Mouse (Mus musculus) common myeloid progenitor, adult 5-6 weeks (primary cell): Measurements from ENCODE around the gene Osbpl5. TPM values are rescaled to one million over a fixed set of nuclear protein-coding genes. Genes with fewer than 3 reads are reported as not detected.
A peak's percentile ranks its signal among the peaks of the same experiment; 100 is the strongest.

Experiments
- ATAC-seq: replicated peaks from 2 replicates; pipeline ENCODE4 v1.8.0; 2016; ENCODE audit warnings: low read depth, mild to moderate bottlenecking, moderate TSS enrichment, inconsistent platforms; ENCODE audit not compliant: poor library complexity, severe bottlenecking
- total RNA-seq: library from RNA; stranded (forward); fragments of 200-1000, 187-1606 nt; gene quantifications from 2 replicates; pipeline ENCODE4 v1.2.3, GENCODE M21; 2017

Osbpl5 gene
- total RNA-seq, 1 experiment from 2014 or later: 15.3 TPM

DNA sequence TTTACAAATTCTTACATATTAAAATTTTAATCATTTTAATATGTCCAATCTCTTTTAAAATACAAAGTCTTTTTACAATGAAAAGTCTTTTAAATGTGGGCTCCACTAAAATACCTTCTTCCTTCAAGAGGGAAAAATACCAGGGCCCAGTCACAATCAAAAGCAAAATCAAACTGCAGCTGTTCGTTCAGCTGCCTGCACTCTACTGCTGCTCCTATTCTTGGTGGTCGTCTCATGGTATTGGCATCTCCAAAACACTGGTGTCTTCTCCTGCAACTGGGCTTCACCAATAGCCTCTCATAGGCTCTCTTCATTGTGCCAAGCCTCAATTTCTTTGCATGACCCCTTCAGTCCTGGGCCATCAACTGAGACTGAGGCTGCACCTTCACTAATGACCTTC, 93.3 kb downstream of the Osbpl5 start:
- no peak for ATAC-seq

DNA sequence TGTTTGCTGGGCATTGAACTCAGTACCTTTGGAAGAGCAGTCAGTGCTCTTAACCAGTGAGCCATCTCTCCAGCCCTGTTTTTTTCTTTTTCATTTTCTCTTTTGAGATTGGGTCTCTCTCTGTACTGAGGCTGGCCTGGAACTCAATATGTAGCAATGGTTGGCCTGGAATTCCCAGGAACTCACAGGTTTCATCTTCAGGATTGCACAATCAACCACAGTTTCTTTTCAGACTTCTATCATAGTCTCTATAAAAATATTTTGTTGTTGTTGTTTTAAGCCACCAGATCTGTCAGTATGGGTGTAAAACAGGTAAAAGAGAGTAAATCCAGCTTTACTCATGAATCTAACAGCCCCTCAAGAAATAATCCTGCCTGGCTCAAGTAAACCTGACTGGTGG, 96.0 kb downstream of the Osbpl5 start:
- no peak for ATAC-seq

DNA sequence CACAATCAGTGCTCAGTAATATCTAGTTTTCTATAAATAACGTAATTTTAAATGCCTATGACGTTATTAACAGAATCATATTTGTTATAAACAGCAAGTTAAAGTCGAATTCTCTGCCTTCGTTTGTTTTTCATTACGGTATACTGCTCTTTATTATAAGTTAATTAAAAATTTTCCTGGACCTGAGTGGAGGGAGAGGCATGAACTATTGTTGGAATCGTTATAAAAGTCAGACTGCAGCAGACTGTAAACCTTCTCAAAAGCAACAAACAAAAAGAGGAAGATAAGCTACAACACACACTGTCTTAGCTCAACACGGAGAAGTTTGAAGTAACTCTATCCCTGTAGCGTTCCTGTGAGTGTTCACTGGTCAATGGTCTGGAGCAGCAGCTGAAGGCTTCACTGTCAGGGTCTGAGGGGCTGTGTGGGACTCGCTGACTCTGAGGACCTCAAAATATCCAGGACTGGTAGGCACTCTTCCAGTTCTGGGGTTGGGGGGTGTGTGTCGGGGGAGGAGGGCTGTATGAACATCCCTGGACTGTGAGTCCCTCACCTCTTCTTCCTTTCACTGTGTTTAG, 106.9 kb downstream of the Osbpl5 start:
- ATAC-seq: peak; percentile 45

DNA sequence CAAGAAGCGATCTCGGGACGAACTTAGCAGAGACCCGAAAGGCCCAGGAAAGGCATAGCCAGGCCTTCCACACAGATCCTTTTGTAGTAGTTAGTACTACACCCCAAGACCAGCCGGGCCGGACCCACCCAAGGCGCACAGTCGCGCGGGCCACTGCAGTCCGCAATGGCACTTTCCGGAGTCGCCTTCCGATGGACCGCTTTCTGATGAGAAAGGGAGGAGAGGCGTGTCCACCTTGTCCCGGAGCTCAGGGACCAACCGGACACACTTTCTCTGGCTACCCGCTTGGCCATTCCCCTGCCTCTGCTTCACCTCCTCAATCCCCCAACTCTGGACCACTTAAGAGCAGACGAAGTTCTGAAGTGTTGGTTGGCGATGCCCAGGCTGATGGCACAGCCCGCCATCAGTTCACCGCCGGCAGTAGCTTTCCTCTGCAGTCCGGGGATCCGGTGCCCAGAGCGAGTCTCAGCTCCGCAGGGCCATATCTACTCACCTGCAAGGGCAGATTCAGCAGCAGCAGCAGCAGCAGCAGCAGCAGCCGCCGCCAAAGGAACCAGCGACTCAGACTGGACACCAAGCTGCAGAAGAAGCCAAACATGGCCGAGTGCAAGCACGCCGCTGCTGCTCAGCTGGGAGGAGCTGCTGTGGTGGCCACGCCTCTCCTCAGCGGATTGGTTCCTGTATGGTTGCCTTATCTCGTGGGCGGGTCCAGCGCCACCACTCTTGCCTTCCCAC, 107.6 kb downstream of the Osbpl5 start, which contains the start of gene Tnfrsf22:
Gene Tnfrsf22 (minus strand): TSS at position 628 of the 735 bp plus-strand sequence.
- ATAC-seq: peak; percentile 100

DNA sequence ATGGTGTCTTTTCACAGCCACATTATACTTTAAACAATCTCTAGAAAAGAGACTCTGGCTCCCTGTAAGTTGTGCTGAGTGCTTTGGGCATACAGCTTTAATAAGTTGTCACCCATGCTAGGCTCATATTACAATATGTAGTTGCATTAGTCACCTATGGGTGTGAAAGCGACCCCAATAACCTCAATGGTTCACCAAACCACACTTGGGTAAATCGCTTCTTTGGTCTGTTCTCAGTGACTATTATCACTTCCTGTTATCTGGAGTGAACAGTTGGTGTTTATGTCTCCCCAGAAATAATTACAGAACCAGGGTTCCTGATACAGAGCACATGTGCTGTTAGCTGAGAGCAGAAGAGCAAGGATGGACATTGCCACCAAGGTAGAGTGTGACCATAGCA, 112.8 kb downstream of the Osbpl5 start:
- peak; percentile 64 for ATAC-seq

Other genes with a start within 250 kb of the Osbpl5 start
- 151 and 177 TPM in 2 replicates for gene Nap1l4, start 207.9 kb downstream of the Osbpl5 start, total RNA-seq
- gene Cars, start 156.9 kb downstream of the Osbpl5 start, total RNA-seq: 51.1 and 63.9 TPM in 2 replicates
- 8.0 and 10.3 TPM in 2 replicates for gene Tnfrsf26, start 128.3 kb downstream of the Osbpl5 start, total RNA-seq
- gene Tnfrsf22, start 107.3 kb downstream of the Osbpl5 start, total RNA-seq: 3.7 and 4.7 TPM in 2 replicates
- 0.63 TPM in 1 of 2 replicates, not detected in the other for gene Tnfrsf23, start 71.1 kb downstream of the Osbpl5 start, total RNA-seq
- not detected in 2 replicates for gene Mrgprg, start 10.0 kb upstream of the Osbpl5 start, total RNA-seq
- gene Mrgpre, start 27.5 kb upstream of the Osbpl5 start, total RNA-seq: 1.2 and 1.3 TPM in 2 replicates
- 8.3 and 13.6 TPM in 2 replicates for gene Nadsyn1, start 65.9 kb upstream of the Osbpl5 start, total RNA-seq
- gene Dhcr7, start 66.2 kb upstream of the Osbpl5 start, total RNA-seq: 11.7 and 25.1 TPM in 2 replicates
- not detected in 2 replicates for gene Gm498, start 109.9 kb upstream of the Osbpl5 start, total RNA-seq
- not detected in 2 replicates for gene Shank2, start 244.9 kb upstream of the Osbpl5 start, total RNA-seq